Mouse (Mus musculus): ENCODE measurements around the gene Dennd1b.

DNA sequence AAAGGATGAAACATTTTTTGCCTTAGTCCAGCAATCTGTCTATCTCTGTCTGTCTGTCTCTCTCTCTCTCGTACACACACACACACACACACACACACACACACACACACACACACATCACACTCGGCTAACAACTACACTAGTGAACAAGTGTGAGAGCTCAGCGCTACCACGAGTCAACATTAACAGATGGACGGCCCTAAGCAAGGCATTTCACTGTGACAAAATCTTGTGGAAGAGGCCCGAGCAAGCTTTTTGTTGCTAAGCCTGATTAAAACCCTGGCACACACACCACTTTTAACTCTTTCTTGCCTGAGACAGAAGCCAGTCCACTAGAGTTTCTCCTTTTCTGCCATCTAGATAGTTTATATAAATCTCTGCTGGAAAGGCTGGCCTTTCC lies 190.3 kb downstream of the Dennd1b start:
- no peak for TF ChIP-seq CTCF (IDR thresholded peaks at IDR 0.05; ENCODE audit: insufficient read depth, low read length)
- TF ChIP-seq POLR2A (IDR thresholded peaks at IDR 0.05; ENCODE audit: borderline replicate concordance, extremely low read depth, low read depth, low read length) = no peak
